Mouse (Mus musculus) hindbrain, postnatal 0 days (tissue): ENCODE measurements at regions not wholly inside any gene's neighbourhood (a gene's known extent, or its start where the extent isn't known, plus 50 kb on each side); places are given as distances from the start of the nearest gene placed in this dataset.
"Not testable (repeated sequence)": the region's sequence is repeated elsewhere in the genome, so short reads cannot be mapped to it uniquely, and the experiment has no call there.

Experiments
- ATAC-seq: fragments of 200-750 bp; cut with Nextera tagmentation; 2 replicates; pipeline ENCODE4 v1.8.0; 2017; ENCODE audit warnings: mild to moderate bottlenecking, moderate TSS enrichment, moderate library complexity
- DNase-seq: peaks from one replicate; pipeline ENCODE4 v3.0.0-alpha.2; 2015; ENCODE audit warnings: low spot score
- H3K27ac ChIP-seq: fragments of 300-500 bp; sonication (generic); 2 replicates; pipeline ENCODE4 v1.5.1; 2014; ENCODE audit warnings: mild to moderate bottlenecking
- H3K27me3 ChIP-seq: fragments of 300-500 bp; sonication (generic); 2 replicates; pipeline ENCODE4 v1.6.1; 2014; ENCODE audit warnings: low read length, mixed read lengths; ENCODE audit not compliant: insufficient read depth
- H3K36me3 ChIP-seq: fragments of 300-500 bp; sonication (generic); 2 replicates; pipeline ENCODE4 v1.6.1; 2014; ENCODE audit warnings: low read length, mixed read lengths; ENCODE audit not compliant: insufficient read depth
- H3K4me1 ChIP-seq: fragments of 300-500 bp; sonication (generic); 2 replicates; pipeline ENCODE4 v1.6.1; 2014; ENCODE audit warnings: antibody characterized with exemption, low read length, mixed read lengths; ENCODE audit not compliant: insufficient read depth
- H3K4me2 ChIP-seq: fragments of 300-500 bp; sonication (generic); 2 replicates; pipeline ENCODE4 v1.6.1; 2014; ENCODE audit warnings: low read depth, mild to moderate bottlenecking, low read length, moderate library complexity, mixed read lengths
- H3K4me3 ChIP-seq: fragments of 300-500 bp; sonication (generic); 2 replicates; pipeline ENCODE4 v1.5.1; 2014; ENCODE audit warnings: low read length
- H3K9ac ChIP-seq: fragments of 300-500 bp; sonication (generic); replicated peaks from 2 replicates; pipeline ENCODE4 v1.6.1; 2014; ENCODE audit warnings: mild to moderate bottlenecking, low read length, moderate library complexity, mixed read lengths
- H3K9me3 ChIP-seq: fragments of 300-500 bp; sonication (generic); 2 replicates; pipeline ENCODE4 v1.6.1; 2016; ENCODE audit warnings: low read length, mixed read lengths
- CTCF ChIP-seq: IDR thresholded peaks from 2 replicates; pipeline ENCODE4 v1.5.1; 2016; ENCODE audit warnings: antibody characterized with exemption, control low read depth, low read depth
- WGBS: fragments of 180-500 bp; shearing (Covaris S2); extraction: QIAGEN DNeasy Blood & Tissue Kit; methylation state at CpG from one replicate; pipeline ENCODE4 v1.1.7; 2014; 5-methylcytosine and 5-hydroxymethylcytosine counted together

DNA sequence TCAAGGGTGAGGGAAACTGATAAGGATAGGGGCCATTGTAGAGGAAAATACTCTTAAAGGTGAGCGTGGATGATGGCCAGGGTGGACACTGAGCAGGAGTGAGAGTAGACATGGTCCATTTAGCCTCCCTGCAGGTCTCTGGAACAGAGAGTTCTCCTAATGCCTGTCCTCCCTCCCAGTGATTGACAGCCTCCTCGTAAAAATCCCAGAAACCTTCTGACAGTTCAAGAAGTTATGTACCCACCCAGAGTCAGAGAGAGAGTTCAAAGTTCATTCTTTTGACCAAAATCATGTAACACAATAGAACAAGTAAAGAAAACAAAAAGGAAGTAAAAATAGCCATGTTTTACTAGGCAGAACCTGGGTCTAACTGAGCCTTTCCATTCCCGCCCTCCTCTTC is 64.5 kb upstream of the Nt5e start:
- DNase-seq (no peak), ATAC-seq (no peak)
- H3K4me1 ChIP-seq, result no peaks in the 10 kb centered on the region
- H3K9me3 ChIP-seq, result no peaks in the 10 kb centered on the region
- H3K27me3 ChIP-seq, result no peaks in the 10 kb centered on the region
- no peak overlapping the region for H3K4me3 ChIP-seq
- no peak overlapping the region for H3K9ac ChIP-seq
- no peak for TF ChIP-seq CTCF
- no peaks in the 10 kb centered on the region for H3K36me3 ChIP-seq
- WGBS, result 68% methylated on average over 3 of the region's 3 CpGs
- H3K4me2 ChIP-seq, result no peak overlapping the region
- H3K27ac ChIP-seq, result no peak overlapping the region

DNA sequence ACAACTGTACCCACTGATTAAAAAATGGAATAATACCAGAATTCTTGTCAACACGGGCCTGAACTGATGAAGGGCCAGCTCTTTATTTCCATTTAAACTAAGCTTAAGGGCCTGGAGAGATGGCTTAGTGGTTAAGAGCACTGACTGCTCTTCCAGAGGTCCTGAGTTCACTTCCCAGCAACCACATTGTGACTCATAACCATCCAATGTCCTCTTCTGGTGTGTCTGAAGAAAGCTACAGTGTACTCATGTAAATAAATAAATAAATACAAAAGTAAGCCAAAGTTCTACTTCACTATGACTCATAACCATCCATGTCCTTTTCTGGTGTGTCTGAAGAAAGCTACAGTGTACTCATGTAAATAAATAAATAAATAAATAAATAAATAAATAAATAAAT is 60.7 kb upstream of the Nt5e start:
- not testable (repeated sequence) for H3K4me2 ChIP-seq, ATAC-seq, H3K27ac ChIP-seq, DNase-seq, H3K4me3 ChIP-seq, H3K36me3 ChIP-seq, H3K27me3 ChIP-seq, H3K9ac ChIP-seq, H3K9me3 ChIP-seq, H3K4me1 ChIP-seq
- 94% methylated on average over 1 of the region's 1 CpGs for WGBS

GRCm38 (mm10) chr9:88268811-88269210 is 58.2 kb upstream of the Nt5e start:
- H3K9ac ChIP-seq, result no peak overlapping the region
- 49% methylated on average over 2 of the region's 2 CpGs for WGBS
- H3K9me3 ChIP-seq, result no peaks in the 10 kb centered on the region
- no peak for TF ChIP-seq CTCF
- no peak overlapping the region for H3K4me3 ChIP-seq
- H3K27me3 ChIP-seq, result no peaks in the 10 kb centered on the region
- DNase-seq (no peak), ATAC-seq (no peak)
- H3K4me1 ChIP-seq, result no peaks in the 10 kb centered on the region
- H3K27ac ChIP-seq, result no peak overlapping the region
- H3K4me2 ChIP-seq, result no peak overlapping the region
- H3K36me3 ChIP-seq, result no peaks in the 10 kb centered on the region

GRCm38 (mm10) chr9:88269216-88269615 is 57.8 kb upstream of the Nt5e start:
- 82% methylated on average over 5 of the region's 5 CpGs for WGBS
- DNase-seq (no peak), ATAC-seq (no peak)
- no peaks in the 10 kb centered on the region for H3K36me3 ChIP-seq
- H3K4me3 ChIP-seq, result no peak overlapping the region
- no peaks in the 10 kb centered on the region for H3K27me3 ChIP-seq
- H3K9ac ChIP-seq, result no peak overlapping the region
- no peak overlapping the region for H3K27ac ChIP-seq
- H3K4me2 ChIP-seq, result no peak overlapping the region
- TF ChIP-seq CTCF, result no peak
- H3K9me3 ChIP-seq, result no peaks in the 10 kb centered on the region
- no peaks in the 10 kb centered on the region for H3K4me1 ChIP-seq

GRCm38 (mm10) chr9:88270836-88271235 is 56.2 kb upstream of the Nt5e start:
- Histone ChIP-seq H3K9ac (no peak overlapping the region), H3K9me3 (no peaks in the 10 kb centered on the region), H3K4me1 (no peaks in the 10 kb centered on the region), H3K36me3 (no peaks in the 10 kb centered on the region), H3K4me3 (no peak overlapping the region), H3K27ac (no peak overlapping the region), H3K4me2 (no peak overlapping the region), H3K27me3 (no peaks in the 10 kb centered on the region)
- 93% methylated on average over 1 of the region's 1 CpGs for WGBS
- ATAC-seq (no peak), DNase-seq (no peak)
- TF ChIP-seq CTCF, result no peak

- H3K9me3 ChIP-seq, result no peaks in the 10 kb centered on the region
- no peak overlapping the region for H3K4me3 ChIP-seq
- no peak for ATAC-seq
- no peak overlapping the region for H3K27ac ChIP-seq
- H3K4me2 ChIP-seq, result no peak overlapping the region
- TF ChIP-seq CTCF, result no peak
- 84% methylated on average over 4 of the region's 4 CpGs for WGBS
- H3K36me3 ChIP-seq, result no peaks in the 10 kb centered on the region
- H3K4me1 ChIP-seq, result no peaks in the 10 kb centered on the region
- no peak for DNase-seq
- no peaks in the 10 kb centered on the region for H3K27me3 ChIP-seq
- H3K9ac ChIP-seq, result no peak overlapping the region
Observed at GRCm38 (mm10) chr9:88273304-88273703, 53.7 kb upstream of the Nt5e start.

- Histone ChIP-seq H3K27ac (no peak overlapping the region), H3K27me3 (no peaks in the 10 kb centered on the region), H3K9ac (no peak overlapping the region), H3K4me3 (no peak overlapping the region), H3K4me1 (no peaks in the 10 kb centered on the region), H3K4me2 (no peak overlapping the region), H3K9me3 (no peaks in the 10 kb centered on the region), H3K36me3 (no peaks in the 10 kb centered on the region)
- DNase-seq (peak; percentile 61), ATAC-seq (peak; percentile 81)
- no peak for TF ChIP-seq CTCF
Observed at GRCm38 (mm10) chr9:88274040-88274439, 53.0 kb upstream of the Nt5e start.
